ENCODE assay signal across 16 mouse cellular contexts in genomic region chr19:4203148-4203547, GRCm38 (mm10). TPM values are rescaled to one million over a fixed set of nuclear protein-coding genes. Genes with fewer than 3 reads are reported as not detected.
A peak's percentile ranks its signal among the peaks of the same experiment; 100 is the strongest.
DNase-seq lines count a peak whose midpoint lies in the region; ATAC-seq and TF ChIP-seq lines count a peak whose summit lies in the region.
"Had no signal": no experiment of that assay in that cellular context is flagged by ENCODE, and none has a peak within 500 bp of the region (broad histone marks: within the 10 kb centered on the region; RNA-seq: fewer than 3 reads in every experiment).

No protein-coding gene starts in this region.

- H3K27me3 ChIP-seq in lung, embryonic 16.5 days (ENCODE audit: control insufficient read depth, insufficient read depth, low read depth, low read length) = peaks cover 6% of the 10 kb centered on the region
- H3K27me3 ChIP-seq in liver, postnatal 0 days (ENCODE audit: insufficient read depth, low read length) = no peaks in the 10 kb centered on the region
- H3K27me3 ChIP-seq: Patski; stomach, embryonic 15.5 days had no signal

- no peak for TF ChIP-seq EP300 in liver, postnatal 0 days (IDR thresholded peaks at IDR 0.05; ENCODE audit: low read depth)

- H3K4me3 ChIP-seq in gastrocnemius, adult 2 months = no peak overlapping the region
- no peak overlapping the region for H3K4me3 ChIP-seq in lung, embryonic 16.5 days (ENCODE audit: low read length)
- no peak overlapping the region for H3K4me3 ChIP-seq in liver, postnatal 0 days (ENCODE audit: low read depth, low read length)
- H3K4me3 ChIP-seq: heart, embryonic 10.5 days had no signal

- no peak overlapping the region for H3K4me2 ChIP-seq in lung, embryonic 16.5 days (ENCODE audit: low read depth, low read length)
- H3K4me2 ChIP-seq in liver, postnatal 0 days (ENCODE audit: low read depth, low read length) = 0 out of 2 replicates have a peak overlapping the region, but pooled peaks have one; percentile 6

- H3K4me1 ChIP-seq in lung, embryonic 16.5 days (replicated peaks; ENCODE audit: control insufficient read depth, insufficient read depth, low read length) = peaks cover 20% of the 10 kb centered on the region
- peaks cover 31% of the 10 kb centered on the region for H3K4me1 ChIP-seq in liver, postnatal 0 days (ENCODE audit: insufficient read depth)

- no peaks in the 10 kb centered on the region for H3K9me3 ChIP-seq in lung, embryonic 16.5 days (ENCODE audit: control insufficient read depth, low read length)
- no peaks in the 10 kb centered on the region for H3K9me3 ChIP-seq in liver, postnatal 0 days (ENCODE audit: low read length)
- H3K9me3 ChIP-seq: heart, embryonic 10.5 days; stomach, embryonic 15.5 days had no signal

- intact Hi-C loops in gastrocnemius, adult 2 months (cut with DNase I) = no loop called here
- intact Hi-C loops in gastrocnemius, postnatal 36 days (cut with DNase I) = no loop called here
- intact Hi-C loops in left cerebral cortex, postnatal 36 days (cut with DNase I) = loop anchor here (5.0 kb wide), 1 partner anchor 36 kb away; no protein-coding TSS in a partner anchor

- H3K36me3 ChIP-seq in lung, embryonic 16.5 days (ENCODE audit: control insufficient read depth, insufficient read depth, low read length) = peaks cover 4% of the 10 kb centered on the region; the same call in 1 of the 2 replicates
- peaks cover 11% of the 10 kb centered on the region for H3K36me3 ChIP-seq in liver, postnatal 0 days (replicated peaks; ENCODE audit: insufficient read depth, low read length)

- peak overlapping the region; percentile 9; the same call in 1 of the 2 replicates for H3K27ac ChIP-seq in gastrocnemius, adult 2 months
- peak overlapping the region; percentile 66; the same call in 1 of the 2 replicates for H3K27ac ChIP-seq in lung, embryonic 16.5 days (ENCODE audit: low read length)
- H3K27ac ChIP-seq in liver, postnatal 0 days (ENCODE audit: low read depth) = peak overlapping the region; percentile 55; the same call in 1 of the 2 replicates
- H3K27ac ChIP-seq: stomach, embryonic 15.5 days had no signal

- TF ChIP-seq CTCF in gastrocnemius, adult 2 months (IDR thresholded peaks at IDR 0.05) = peak; percentile 6; the same call in 1 of the 2 replicates
- peak; percentile 45 for TF ChIP-seq CTCF in liver, postnatal 0 days (IDR thresholded peaks at IDR 0.05; ENCODE audit: low read depth)

- ATAC-seq in lung, embryonic 16.5 days (ENCODE audit: low read depth) = no peak
- no peak for ATAC-seq in liver, postnatal 0 days
- ATAC-seq in granulocyte monocyte progenitor cell, adult 5-6 weeks (replicated peaks; ENCODE audit: poor library complexity, severe bottlenecking) = no peak
- ATAC-seq: Patski had no signal

- no peak for DNase-seq in gastrocnemius, adult 2 months
- no peak for DNase-seq in gastrocnemius, postnatal 36 days
- DNase-seq in lung, adult 18-20 months = no peak
- DNase-seq in CD4-positive, CD25-positive, alpha-beta regulatory T cell, adult 2 months (ENCODE audit: low read depth, low spot score) = peak; percentile 76
- DNase-seq in liver, postnatal 0 days = no peak
- DNase-seq in left cerebral cortex, postnatal 36 days (ENCODE audit: low spot score in 2 of 2) = no peak
- DNase-seq: cerebellum, postnatal 14 days; kidney, adult 18-20 months; retina, postnatal 1 day had no signal

- 64% methylated on average over 3 of the region's 3 CpGs for WGBS in lung, embryonic 16.5 days
- WGBS in liver, postnatal 0 days (ENCODE audit: insufficient replicate concordance) = 40% methylated on average over 3 of the region's 3 CpGs

- H3K9ac ChIP-seq in lung, embryonic 16.5 days (ENCODE audit: low read length) = 0 out of 2 replicates have a peak overlapping the region, but pooled peaks have one; percentile 11
- H3K9ac ChIP-seq in liver, postnatal 0 days (replicated peaks) = no peak overlapping the region
- H3K9ac ChIP-seq: stomach, embryonic 15.5 days had no signal

RNA-seq across cellular contexts. Expression of gene Rad9a, which starts 1.7 kb away (rescaled TPM):
- total RNA-seq in gastrocnemius, adult 2 months (2021) = 1 to 10 TPM; 2.8 to 3.4 TPM
- total RNA-seq in gastrocnemius, postnatal 36 days (2021) = 1 to 10 TPM; 2.3 to 2.9 TPM
- polyA plus RNA-seq in lung, embryonic 16.5 days (2015; fragmentation: Nextera tagmentation; extraction: Ambion mirVana) = 30.5 and 33.6 TPM in 2 replicates
- polyA plus RNA-seq in liver, postnatal 0 days (2015; fragmentation: Nextera tagmentation; extraction: Ambion mirVana) = 8.0 and 9.0 TPM in 2 replicates
- 27.8 and 41.3 TPM in 2 replicates for total RNA-seq in granulocyte monocyte progenitor cell, adult 5-6 weeks (2014; fragmentation: Nextera tagmentation)
- 16.0 and 16.3 TPM in 2 replicates for total RNA-seq in granulocyte monocyte progenitor cell, adult 5-6 weeks (2017)
- total RNA-seq in left cerebral cortex, postnatal 36 days (2021) = 10 to 100 TPM in 1 of 2 experiments, 1 to 10 TPM in 1; 6.1 to 10.8 TPM

RNA-seq across cellular contexts. Expression of gene Clcf1, which starts 10.9 kb away (rescaled TPM):
- total RNA-seq in gastrocnemius, adult 2 months (2021) = under 1 TPM; 0.38 to 0.89 TPM
- under 1 TPM; 0.52 to 0.61 TPM for total RNA-seq in gastrocnemius, postnatal 36 days (2021)
- 4.8 and 6.1 TPM in 2 replicates for polyA plus RNA-seq in lung, embryonic 16.5 days (2015; fragmentation: Nextera tagmentation; extraction: Ambion mirVana)
- 0.91 and 1.1 TPM in 2 replicates for polyA plus RNA-seq in liver, postnatal 0 days (2015; fragmentation: Nextera tagmentation; extraction: Ambion mirVana)
- total RNA-seq in granulocyte monocyte progenitor cell, adult 5-6 weeks (2014; fragmentation: Nextera tagmentation) = 6.8 and 7.4 TPM in 2 replicates
- total RNA-seq in granulocyte monocyte progenitor cell, adult 5-6 weeks (2017) = 0.67 and 1.8 TPM in 2 replicates
- 1 to 10 TPM in 1 of 2 experiments, under 1 TPM in 1; 0.84 to 1.2 TPM for total RNA-seq in left cerebral cortex, postnatal 36 days (2021)

RNA-seq across cellular contexts. Expression of gene AC109138.7, which starts 11.0 kb away (rescaled TPM):
- not detected for total RNA-seq in gastrocnemius, adult 2 months (2021)
- total RNA-seq in gastrocnemius, postnatal 36 days (2021) = not detected
- polyA plus RNA-seq in lung, embryonic 16.5 days (2015; fragmentation: Nextera tagmentation; extraction: Ambion mirVana) = not detected in 2 replicates
- not detected in 2 replicates for polyA plus RNA-seq in liver, postnatal 0 days (2015; fragmentation: Nextera tagmentation; extraction: Ambion mirVana)
- total RNA-seq in granulocyte monocyte progenitor cell, adult 5-6 weeks (2014; fragmentation: Nextera tagmentation) = not detected in 2 replicates
- not detected in 2 replicates for total RNA-seq in granulocyte monocyte progenitor cell, adult 5-6 weeks (2017)
- not detected for total RNA-seq in left cerebral cortex, postnatal 36 days (2021)
- total RNA-seq: layer of hippocampus, postnatal 14 days had no signal
- polyA plus RNA-seq: heart, embryonic 10.5 days; liver, embryonic 16.5 days; stomach, embryonic 15.5 days had no signal

RNA-seq across cellular contexts. Expression of gene Ppp1ca, which starts 11.3 kb away (rescaled TPM):
- total RNA-seq in gastrocnemius, adult 2 months (2021) = 100 to 1,000 TPM; 201 to 214 TPM
- total RNA-seq in gastrocnemius, postnatal 36 days (2021) = 100 to 1,000 TPM; 196 to 211 TPM
- 911 and 931 TPM in 2 replicates for polyA plus RNA-seq in lung, embryonic 16.5 days (2015; fragmentation: Nextera tagmentation; extraction: Ambion mirVana)
- polyA plus RNA-seq in liver, postnatal 0 days (2015; fragmentation: Nextera tagmentation; extraction: Ambion mirVana) = 269 and 284 TPM in 2 replicates
- total RNA-seq in granulocyte monocyte progenitor cell, adult 5-6 weeks (2014; fragmentation: Nextera tagmentation) = 406 and 527 TPM in 2 replicates
- 494 and 518 TPM in 2 replicates for total RNA-seq in granulocyte monocyte progenitor cell, adult 5-6 weeks (2017)
- total RNA-seq in left cerebral cortex, postnatal 36 days (2021) = 100 to 1,000 TPM; 292 to 320 TPM

RNA-seq across cellular contexts. Expression of gene Tbc1d10c, which starts 12.1 kb away (rescaled TPM):
- total RNA-seq in gastrocnemius, adult 2 months (2021) = 1 to 10 TPM; 6.7 to 6.8 TPM
- 1 to 10 TPM; 4.7 to 5.6 TPM for total RNA-seq in gastrocnemius, postnatal 36 days (2021)
- polyA plus RNA-seq in lung, embryonic 16.5 days (2015; fragmentation: Nextera tagmentation; extraction: Ambion mirVana) = 4.0 and 7.0 TPM in 2 replicates
- polyA plus RNA-seq in liver, postnatal 0 days (2015; fragmentation: Nextera tagmentation; extraction: Ambion mirVana) = 8.4 and 9.9 TPM in 2 replicates
- 41.1 and 50.1 TPM in 2 replicates for total RNA-seq in granulocyte monocyte progenitor cell, adult 5-6 weeks (2014; fragmentation: Nextera tagmentation)
- total RNA-seq in granulocyte monocyte progenitor cell, adult 5-6 weeks (2017) = 11.3 and 18.4 TPM in 2 replicates
- 1 to 10 TPM; 1.5 to 1.9 TPM for total RNA-seq in left cerebral cortex, postnatal 36 days (2021)

Comparison
In these comparisons a context has a peak if more than half of its experiments do, and no peak if none do; other contexts are left out.
1. H3K27ac ChIP-seq: peak in every context shown above with its lines; median percentile 66 in lung, embryonic 16.5 days; 55 in liver, postnatal 0 days; 9 in gastrocnemius, adult 2 months.